Mouse (Mus musculus): Measurements from ENCODE around the gene Trim40.
"Not testable (repeated sequence)": the region's sequence is repeated elsewhere in the genome, so short reads cannot be mapped to it uniquely, and the experiment has no call there.

Gene Trim40

GRCm38 (mm10) chr17:36892362-36892761, 2.4 kb upstream of the Trim40 start:
- peak; percentile 20 for DNase-seq

GRCm38 (mm10) chr17:36891496-36891895, 1.6 kb upstream of the Trim40 start:
- not testable (repeated sequence) for DNase-seq

GRCm38 (mm10) chr17:36885132-36885790, 4.7 kb downstream of the Trim40 start:
- no peak for DNase-seq

- DNase-seq: no peak
These were observed 6.6 kb downstream of the Trim40 start for GRCm38 (mm10) chr17:36883350-36883749.

GRCm38 (mm10) chr17:36874636-36875035, 15.3 kb downstream of the Trim40 start:
- DNase-seq: no peak

- DNase-seq: no peak
These were observed 19.7 kb downstream of the Trim40 start for GRCm38 (mm10) chr17:36869955-36870810.

GRCm38 (mm10) chr17:36869284-36869954, 20.5 kb downstream of the Trim40 start, which contains the start of gene Trim10:
TSS of gene Trim10 (plus strand) at chr17:36869574.
- DNase-seq: no peak

- DNase-seq: no peak
These were observed 21.1 kb downstream of the Trim40 start for GRCm38 (mm10) chr17:36868836-36869235.

- no peak for DNase-seq
These were observed 23.0 kb downstream of the Trim40 start, which contains the start of gene Trim15 for GRCm38 (mm10) chr17:36866719-36867527. TSS of gene Trim15 (minus strand) at chr17:36867210.

- no peak for DNase-seq
These were observed 28.2 kb downstream of the Trim40 start for GRCm38 (mm10) chr17:36861680-36862079.

GRCm38 (mm10) chr17:36858181-36858580, 31.7 kb downstream of the Trim40 start:
- no peak for DNase-seq

GRCm38 (mm10) chr17:36856236-36856635, 33.7 kb downstream of the Trim40 start:
- no peak for DNase-seq

GRCm38 (mm10) chr17:36855484-36855883, 34.4 kb downstream of the Trim40 start:
- DNase-seq: no peak

GRCm38 (mm10) chr17:36851627-36852026, 38.3 kb downstream of the Trim40 start:
- DNase-seq: no peak

- no peak for DNase-seq
These were observed 38.7 kb downstream of the Trim40 start for GRCm38 (mm10) chr17:36851200-36851599.

GRCm38 (mm10) chr17:36849992-36850391, 39.9 kb downstream of the Trim40 start:
- no peak for DNase-seq

GRCm38 (mm10) chr17:36848911-36849310, 41.0 kb downstream of the Trim40 start:
- DNase-seq: no peak

GRCm38 (mm10) chr17:36844725-36845124, 45.2 kb downstream of the Trim40 start:
- DNase-seq: no peak

- no peak for DNase-seq
These were observed 45.6 kb downstream of the Trim40 start for GRCm38 (mm10) chr17:36844286-36844719.

- no peak for DNase-seq
These were observed 46.2 kb downstream of the Trim40 start for GRCm38 (mm10) chr17:36843696-36844095.

GRCm38 (mm10) chr17:36840961-36841445, 48.9 kb downstream of the Trim40 start:
- no peak for DNase-seq

GRCm38 (mm10) chr17:36839931-36840330, 50.0 kb downstream of the Trim40 start:
- DNase-seq: no peak

Measured in cerebellum, adult 8-10 months (tissue).